Mouse (Mus musculus) forebrain, embryonic 11.5 days (tissue): Measurements from ENCODE around the gene Prim2. TPM values are rescaled to one million over a fixed set of nuclear protein-coding genes. Genes with fewer than 3 reads are reported as not detected.

ENCODE experiments used
- ATAC-seq: fragments of 200-750 bp; cut with Nextera tagmentation; replicated peaks from 2 replicates; pipeline ENCODE4 v1.8.0; 2017; ENCODE audit warnings: moderate TSS enrichment; ENCODE audit not compliant: low FRiP score
- DNase-seq: peaks from one replicate; pipeline ENCODE4 v3.0.0-alpha.2; 2017; ENCODE audit warnings: low spot score
- H3K27ac ChIP-seq: fragments of 300-500 bp; sonication (generic); 2 replicates; pipeline ENCODE4 v1.5.1; 2014; ENCODE audit warnings: low read depth, low read length
- H3K27me3 ChIP-seq: fragments of 300-500 bp; sonication (generic); 2 replicates; pipeline ENCODE4 v1.6.1; 2014; ENCODE audit warnings: mild to moderate bottlenecking, low read length, mixed read lengths; ENCODE audit not compliant: control insufficient read depth, insufficient read depth
- H3K36me3 ChIP-seq: fragments of 300-500 bp; sonication (generic); 2 replicates; pipeline ENCODE4 v1.6.1; 2014; ENCODE audit warnings: mild to moderate bottlenecking, low read length, moderate library complexity, mixed read lengths; ENCODE audit not compliant: control insufficient read depth, insufficient read depth
- H3K4me1 ChIP-seq: fragments of 300-500 bp; sonication (generic); replicated peaks from 2 replicates; pipeline ENCODE4 v1.6.1; 2014; ENCODE audit warnings: low read length, mixed read lengths; ENCODE audit not compliant: control insufficient read depth, insufficient read depth
- H3K4me2 ChIP-seq: fragments of 300-500 bp; sonication (generic); 2 replicates; pipeline ENCODE4 v1.6.1; 2014; ENCODE audit warnings: low read depth, mild to moderate bottlenecking, low read length, moderate library complexity, mixed read lengths; ENCODE audit not compliant: severe bottlenecking
- H3K4me3 ChIP-seq: fragments of 300-500 bp; sonication (generic); 2 replicates; pipeline ENCODE4 v1.5.1; 2014; ENCODE audit warnings: low read depth, low read length
- H3K9ac ChIP-seq: fragments of 300-500 bp; sonication (generic); 2 replicates; pipeline ENCODE4 v1.6.1; 2014; ENCODE audit warnings: low read length
- H3K9me3 ChIP-seq: fragments of 300-500 bp; sonication (generic); 2 replicates; pipeline ENCODE4 v1.6.1; 2016; ENCODE audit warnings: low read length, mixed read lengths; ENCODE audit not compliant: control insufficient read depth
- WGBS: fragments of 180-500 bp; shearing (Covaris S2); extraction: QIAGEN DNeasy Blood & Tissue Kit; methylation state at CpG from one replicate; pipeline ENCODE4 v1.1.7; 2014; 5-methylcytosine and 5-hydroxymethylcytosine counted together
- polyA plus RNA-seq: library from polyadenylated mRNA; unstranded; fragments of >200 nt; fragmentation: Nextera tagmentation; extraction: Ambion mirVana; gene quantifications from 2 replicates; pipeline ENCODE4 v1.2.1, GENCODE M21; 2014

Gene Prim2
- polyA plus RNA-seq, 1 experiment from 2014 or later = 58.8 TPM

GRCm38 (mm10) chr1:33460262-33460661, 209.3 kb downstream of the Prim2 start:
- 83% methylated on average over 3 of the region's 3 CpGs for WGBS
- ATAC-seq = no peak
- DNase-seq = no peak

GRCm38 (mm10) chr1:33458950-33459349, 210.6 kb downstream of the Prim2 start:
- ATAC-seq = no peak

More at GRCm38 (mm10) chr1:33460262-33460661, 209.3 kb downstream of the Prim2 start:
- Histone ChIP-seq H3K27me3 (no peaks in the 10 kb centered on the region), H3K4me3 (no peak overlapping the region), H3K36me3 (no peaks in the 10 kb centered on the region), H3K9ac (no peak overlapping the region), H3K4me2 (no peak overlapping the region), H3K27ac (no peak overlapping the region), H3K9me3 (no peaks in the 10 kb centered on the region), H3K4me1 (no peaks in the 10 kb centered on the region)

GRCm38 (mm10) chr1:33454251-33454650, 215.3 kb downstream of the Prim2 start:
- Histone ChIP-seq H3K4me3 (no peak overlapping the region), H3K9ac (no peak overlapping the region), H3K36me3 (no peaks in the 10 kb centered on the region), H3K27ac (no peak overlapping the region), H3K4me2 (no peak overlapping the region), H3K27me3 (no peaks in the 10 kb centered on the region), H3K4me1 (no peaks in the 10 kb centered on the region), H3K9me3 (no peaks in the 10 kb centered on the region)
- 93% methylated on average over 6 of the region's 6 CpGs for WGBS
- DNase-seq (no peak), ATAC-seq (no peak)

More at GRCm38 (mm10) chr1:33458950-33459349, 210.6 kb downstream of the Prim2 start:
- WGBS = 81% methylated on average over 3 of the region's 3 CpGs
- Histone ChIP-seq H3K27me3 (no peaks in the 10 kb centered on the region), H3K27ac (no peak overlapping the region), H3K9ac (no peak overlapping the region), H3K4me1 (no peaks in the 10 kb centered on the region), H3K4me2 (no peak overlapping the region), H3K36me3 (no peaks in the 10 kb centered on the region), H3K4me3 (no peak overlapping the region), H3K9me3 (no peaks in the 10 kb centered on the region)
- no peak for DNase-seq

GRCm38 (mm10) chr1:33453299-33453698, 216.3 kb downstream of the Prim2 start:
- ATAC-seq (no peak), DNase-seq (no peak)
- Histone ChIP-seq H3K9ac (no peak overlapping the region), H3K4me1 (no peaks in the 10 kb centered on the region), H3K4me3 (no peak overlapping the region), H3K27ac (no peak overlapping the region), H3K36me3 (no peaks in the 10 kb centered on the region), H3K27me3 (no peaks in the 10 kb centered on the region), H3K9me3 (no peaks in the 10 kb centered on the region), H3K4me2 (no peak overlapping the region)
- WGBS = 92% methylated on average over 9 of the region's 9 CpGs

- Histone ChIP-seq H3K4me2 (no peak overlapping the region), H3K36me3 (no peaks in the 10 kb centered on the region), H3K9ac (no peak overlapping the region), H3K27ac (no peak overlapping the region), H3K9me3 (no peaks in the 10 kb centered on the region), H3K27me3 (no peaks in the 10 kb centered on the region), H3K4me3 (no peak overlapping the region), H3K4me1 (no peaks in the 10 kb centered on the region)
- DNase-seq (no peak), ATAC-seq (no peak)
- WGBS = 80% methylated on average over 4 of the region's 4 CpGs
Observed at GRCm38 (mm10) chr1:33447179-33447578, 222.4 kb downstream of the Prim2 start.

GRCm38 (mm10) chr1:33436167-33436566, 233.4 kb downstream of the Prim2 start:
- Histone ChIP-seq H3K9ac (no peak overlapping the region), H3K4me1 (no peaks in the 10 kb centered on the region), H3K27ac (no peak overlapping the region), H3K27me3 (no peaks in the 10 kb centered on the region), H3K36me3 (no peaks in the 10 kb centered on the region), H3K4me2 (no peak overlapping the region), H3K4me3 (no peak overlapping the region), H3K9me3 (no peaks in the 10 kb centered on the region)
- 96% methylated on average over 2 of the region's 2 CpGs for WGBS
- ATAC-seq = no peak
- no peak for DNase-seq

Other genes with a start within 250 kb of the Prim2 start
- gene Rab23, start 50.1 kb upstream of the Prim2 start, polyA plus RNA-seq = 27.4 and 30.2 TPM in 2 replicates
- gene Bag2, start 88.0 kb upstream of the Prim2 start, polyA plus RNA-seq = 33.9 and 34.0 TPM in 2 replicates
- gene Zfp451, start 144.8 kb upstream of the Prim2 start, polyA plus RNA-seq = 41.9 and 48.5 TPM in 2 replicates
- 2.4 and 3.0 TPM in 2 replicates for gene Bend6, start 238.0 kb upstream of the Prim2 start, polyA plus RNA-seq
- 25.3 and 26.3 TPM in 2 replicates for gene Dst, start 238.4 kb upstream of the Prim2 start, polyA plus RNA-seq